ENCODE assay signal across 18 mouse cellular contexts in genomic region chr9:48525566-48525965, GRCm38 (mm10). TPM values are rescaled to one million over a fixed set of nuclear protein-coding genes. Genes with fewer than 3 reads are reported as not detected.
DNase-seq lines count a peak whose midpoint lies in the region; ATAC-seq and TF ChIP-seq lines count a peak whose summit lies in the region.
"Had no signal": no experiment of that assay in that cellular context is flagged by ENCODE, and none has a peak within 500 bp of the region (broad histone marks: within the 10 kb centered on the region; RNA-seq: fewer than 3 reads in every experiment).

No protein-coding gene starts in this region.

- no peak overlapping the region for H3K27ac ChIP-seq in layer of hippocampus, adult 2 months
- H3K27ac ChIP-seq: embryonic facial prominence, embryonic 12.5 days; intestine, embryonic 15.5 days; kidney, embryonic 15.5 days; stomach, embryonic 15.5 days had no signal

- peak; percentile 86 for ATAC-seq in megakaryocyte progenitor cell, adult 5-6 weeks (replicated peaks; ENCODE audit: poor library complexity)
- ATAC-seq: forebrain, postnatal 0 days; intestine, embryonic 15.5 days had no signal

- peak; percentile 29 for TF ChIP-seq CTCF in layer of hippocampus, adult 2 months (conservative IDR thresholded peaks at IDR 0.05)

- no peak overlapping the region for H3K4me3 ChIP-seq in layer of hippocampus, adult 2 months
- H3K4me3 ChIP-seq: embryonic facial prominence, embryonic 12.5 days; heart, embryonic 12.5 days; intestine, embryonic 15.5 days; kidney, embryonic 15.5 days; megakaryocyte, embryonic 14.5 days; stomach, embryonic 15.5 days had no signal

- no peak for DNase-seq in layer of hippocampus, adult 2 months (ENCODE audit: low spot score in 2 of 2)
- DNase-seq in layer of hippocampus, adult 9-11 months: no peak
- peak; percentile 56 for DNase-seq in 416B (ENCODE audit: low read depth)
- DNase-seq in R1 (ENCODE audit: low read depth, low spot score): peak; percentile 46
- no peak for DNase-seq in layer of hippocampus, adult 18-20 months (ENCODE audit: low spot score in 2 of 2)
- no peak for DNase-seq in heart, postnatal 4 days
- DNase-seq in frontal cortex, adult 2 months (ENCODE audit: extremely low spot score in 1 of 2, low spot score in 1 of 2): no peak
- DNase-seq: forebrain, postnatal 0 days; gastrocnemius, postnatal 25 days; lung, adult 18-20 months; retina, postnatal 1 day had no signal

RNA-seq across cellular contexts. Expression of gene Gm5617, which starts 30.3 kb away (rescaled TPM):
- total RNA-seq in layer of hippocampus, adult 2 months (2021): 10 to 100 TPM; 10.2 to 13.7 TPM
- total RNA-seq in megakaryocyte progenitor cell, adult 5-6 weeks (2015): 4.9 and 8.8 TPM in 2 replicates
- total RNA-seq in megakaryocyte progenitor cell, adult 5-6 weeks (2017): 6.3 and 13.5 TPM in 2 replicates
- 10 to 100 TPM; 11.2 to 13.2 TPM for total RNA-seq in layer of hippocampus, adult 18-20 months (2021)
- total RNA-seq in heart, postnatal 4 days (2021): 10 to 100 TPM; 20.5 to 21.2 TPM
- polyA plus RNA-seq in frontal cortex, adult 2 months (2012; rRNA removed): 12.4 and 20.9 TPM in 2 replicates

RNA-seq across cellular contexts. Expression of gene Rbm7, which starts 30.5 kb away (rescaled TPM):
- total RNA-seq in layer of hippocampus, adult 2 months (2021): 10 to 100 TPM; 38.4 to 39.6 TPM
- total RNA-seq in megakaryocyte progenitor cell, adult 5-6 weeks (2015): 117 and 122 TPM in 2 replicates
- 97.9 and 109 TPM in 2 replicates for total RNA-seq in megakaryocyte progenitor cell, adult 5-6 weeks (2017)
- 10 to 100 TPM; 37.2 to 39.8 TPM for total RNA-seq in layer of hippocampus, adult 18-20 months (2021)
- total RNA-seq in heart, postnatal 4 days (2021): 10 to 100 TPM; 36.7 to 41.2 TPM
- polyA plus RNA-seq in frontal cortex, adult 2 months (2012; rRNA removed): 32.4 and 36.4 TPM in 2 replicates

RNA-seq across cellular contexts. Expression of gene Rexo2, which starts 45.1 kb away (rescaled TPM):
- 10 to 100 TPM; 94.1 to 94.4 TPM for total RNA-seq in layer of hippocampus, adult 2 months (2021)
- 106 and 124 TPM in 2 replicates for total RNA-seq in megakaryocyte progenitor cell, adult 5-6 weeks (2015)
- 164 and 165 TPM in 2 replicates for total RNA-seq in megakaryocyte progenitor cell, adult 5-6 weeks (2017)
- total RNA-seq in layer of hippocampus, adult 18-20 months (2021): 100 to 1,000 TPM in 1 of 2 experiments, 10 to 100 TPM in 1; 95.5 to 100 TPM
- 10 to 100 TPM; 60.3 to 62.1 TPM for total RNA-seq in heart, postnatal 4 days (2021)
- 159 and 176 TPM in 2 replicates for polyA plus RNA-seq in frontal cortex, adult 2 months (2012; rRNA removed)

Comparison
In these comparisons a context has a peak if more than half of its experiments do, and no peak if none do; other contexts are left out.
1. DNase-seq: peak in 416B (single experiment) and R1 (single experiment); none in layer of hippocampus, adult 2 months (0 of 2), layer of hippocampus, adult 9-11 months (single experiment), layer of hippocampus, adult 18-20 months (0 of 2), heart, postnatal 4 days (single experiment) and frontal cortex, adult 2 months (0 of 2).